Mouse (Mus musculus) kidney, postnatal 36 days (tissue): ENCODE results near the gene Bms1.

Experiments
- DNase-seq, 2 experiments: peaks; one replicate each; pipeline ENCODE4 v3.0.0; 2021 to 2022; ENCODE audit warnings: mixed read lengths in 2 of 2

Gene Bms1

DNA sequence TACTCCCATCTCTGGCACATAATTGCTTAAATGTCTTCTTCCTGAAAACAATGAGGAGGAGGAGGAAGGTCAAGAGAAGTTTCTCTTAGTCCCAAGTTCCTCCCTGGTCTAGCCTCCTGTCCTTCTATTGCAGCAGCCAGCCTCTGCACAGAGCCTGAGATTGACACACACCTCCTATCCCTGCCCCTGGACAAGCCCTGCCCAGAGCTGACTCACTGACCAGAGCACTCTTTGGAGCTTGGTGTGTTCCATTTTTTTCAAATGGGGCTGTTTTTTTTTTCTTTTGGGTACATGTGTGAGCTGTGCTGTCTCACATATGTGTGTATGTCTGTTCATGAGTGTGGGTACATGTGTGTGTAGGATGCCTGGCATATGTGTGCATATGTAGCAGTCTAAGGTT lies 53.5 kb downstream of the Bms1 start:
- DNase-seq, result no peak

DNA sequence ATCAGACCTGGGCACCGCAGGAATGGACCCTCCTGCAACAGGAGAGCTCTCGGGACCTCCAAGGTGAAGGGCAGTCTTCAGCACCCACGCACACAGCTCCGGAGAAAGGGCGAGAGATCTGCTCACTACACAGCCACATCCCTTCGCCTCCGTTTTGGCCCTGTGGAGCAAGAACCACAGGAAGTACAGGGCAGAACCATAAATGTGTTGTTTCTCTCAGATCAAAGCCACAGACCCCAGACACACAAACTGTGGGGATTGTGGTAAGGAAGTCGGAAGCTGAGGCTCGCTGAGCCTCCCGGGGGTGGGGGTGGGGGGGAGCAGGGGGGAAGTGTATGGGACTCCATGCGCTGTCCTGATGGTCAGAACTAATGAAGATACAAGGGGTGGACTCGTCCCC lies 68.9 kb downstream of the Bms1 start:
- DNase-seq, result no peak

DNA sequence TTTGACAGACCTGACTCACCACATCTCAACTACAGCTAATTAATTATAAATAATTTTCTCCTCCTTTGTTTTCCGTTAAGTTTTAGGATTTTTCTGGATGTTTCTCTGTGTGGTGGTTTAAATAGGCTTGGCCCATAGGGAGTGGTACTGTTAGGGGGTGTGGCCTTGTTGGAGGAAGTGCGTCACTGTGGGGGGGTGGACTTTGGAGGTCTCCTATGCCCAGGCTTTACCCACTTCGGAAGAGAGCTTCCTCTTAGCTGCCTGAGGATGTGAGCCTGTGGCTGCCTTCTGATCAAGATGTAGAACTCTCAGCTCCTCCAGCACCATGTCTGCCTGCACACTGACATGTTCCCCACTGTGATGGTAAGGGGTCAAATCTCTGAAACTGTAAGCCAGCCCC lies 71.1 kb downstream of the Bms1 start:
- DNase-seq, result no peak

DNA sequence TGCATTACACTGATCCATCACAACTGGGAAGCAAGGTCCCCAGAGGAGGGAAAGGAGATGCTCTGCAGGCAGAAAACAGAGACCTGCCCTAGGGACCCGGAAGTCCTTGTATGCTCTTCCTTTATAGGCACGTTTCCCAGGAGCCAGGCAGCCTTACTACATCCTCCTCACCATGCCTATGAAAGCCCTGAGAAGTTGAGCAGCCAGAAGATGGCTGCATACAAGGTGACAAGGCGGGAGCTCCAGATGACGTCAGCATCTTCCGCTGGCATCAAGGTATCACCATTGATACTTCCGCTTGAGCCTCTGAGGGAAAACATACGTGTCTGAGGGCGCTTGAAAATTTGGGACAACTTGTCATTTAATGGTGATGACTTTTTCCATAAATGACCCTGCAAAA lies 72.0 kb downstream of the Bms1 start:
- no peak for DNase-seq

DNA sequence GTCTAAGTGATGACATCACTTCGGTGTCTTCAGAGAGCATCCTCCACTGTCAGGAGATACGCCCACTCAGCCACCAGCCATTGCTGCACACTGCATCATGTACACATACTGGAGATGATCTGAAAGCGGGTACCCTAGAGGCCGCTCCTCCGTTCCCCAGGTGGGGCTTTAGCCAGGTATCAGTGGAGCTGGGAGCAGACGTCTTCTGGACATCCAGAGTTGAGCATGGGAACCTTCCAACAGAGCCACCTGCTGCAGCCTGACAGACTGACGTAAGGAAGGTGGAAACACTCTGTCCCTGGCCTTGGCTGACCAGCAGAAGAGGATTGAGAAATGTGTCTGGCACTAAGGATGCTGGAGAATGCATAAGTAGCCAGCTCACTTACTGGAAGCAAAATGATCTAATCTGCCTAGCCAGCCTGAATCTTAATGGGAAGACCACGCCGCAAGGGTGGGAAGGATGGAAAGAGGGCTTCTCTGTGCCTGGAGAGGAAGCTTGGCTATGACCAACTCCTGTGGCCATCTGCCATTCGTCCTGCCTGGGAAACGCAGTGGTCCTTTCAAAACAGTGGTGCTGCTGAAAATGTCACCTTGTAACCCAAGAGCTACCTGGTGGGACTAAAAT lies 77.3 kb downstream of the Bms1 start:
- no peak for DNase-seq

DNA sequence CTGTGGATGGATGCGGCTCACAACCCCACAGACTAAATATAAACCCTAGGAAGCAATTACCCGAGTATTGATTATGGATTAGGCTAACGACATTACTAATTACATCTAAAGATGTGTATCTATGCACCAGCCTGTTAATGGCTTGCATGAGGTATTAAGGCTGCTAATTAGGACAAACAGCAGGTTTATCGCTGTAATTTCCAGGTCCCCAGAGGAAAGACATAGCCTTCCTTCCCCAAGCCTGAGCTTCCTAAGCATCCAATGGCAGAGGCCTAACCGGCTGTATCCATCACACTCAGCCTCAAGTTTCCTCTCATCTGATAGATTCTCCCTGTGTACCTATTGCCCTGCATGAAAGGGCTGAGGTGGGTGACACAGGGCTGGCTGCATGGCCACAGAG lies 81.6 kb downstream of the Bms1 start:
- DNase-seq, result no peak

DNA sequence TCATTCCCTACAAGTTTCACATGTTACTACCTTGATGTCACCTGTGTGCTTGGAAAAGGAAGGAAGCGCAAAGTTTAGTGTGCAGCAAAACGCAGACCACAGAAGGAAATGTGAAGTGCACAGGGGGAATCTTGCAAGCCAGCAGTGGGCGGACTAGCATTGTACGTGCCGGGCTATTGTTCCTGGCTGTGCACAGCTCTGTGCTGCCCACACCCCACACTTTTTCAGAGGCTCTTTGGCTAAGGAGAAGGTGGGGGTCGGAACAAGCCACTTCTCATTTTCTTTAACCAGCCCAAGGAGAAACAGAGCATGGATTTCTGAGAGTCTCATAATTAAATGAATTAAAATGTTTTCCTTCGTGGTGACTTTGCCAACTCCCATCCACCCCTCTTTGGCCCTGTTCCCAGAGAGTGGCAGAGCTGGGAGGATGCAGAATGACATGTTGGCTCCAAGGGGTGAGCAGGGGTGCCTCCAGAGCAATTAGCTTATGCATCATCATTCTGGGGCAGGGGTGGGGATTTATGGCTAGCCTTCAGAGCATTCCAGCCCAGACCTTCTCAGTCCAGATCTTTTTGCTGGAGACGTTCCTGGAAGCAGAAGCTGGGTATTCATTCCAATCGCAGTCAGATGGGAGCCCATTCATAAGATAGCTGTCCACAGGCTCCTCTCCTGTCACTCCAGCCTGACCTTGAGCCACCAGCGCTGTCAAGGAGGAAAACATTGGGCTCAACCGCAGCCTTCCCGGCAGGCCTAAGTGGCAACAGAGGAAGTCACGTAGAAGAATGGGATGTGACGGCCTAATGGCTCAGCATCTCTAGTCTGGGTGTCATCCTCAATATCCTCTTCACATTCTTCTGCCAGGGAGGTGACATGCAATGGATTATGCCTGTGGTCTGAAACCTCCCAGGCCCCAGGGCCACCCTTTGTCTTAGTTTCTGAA lies 82.5 kb downstream of the Bms1 start:
- no peak for DNase-seq

DNA sequence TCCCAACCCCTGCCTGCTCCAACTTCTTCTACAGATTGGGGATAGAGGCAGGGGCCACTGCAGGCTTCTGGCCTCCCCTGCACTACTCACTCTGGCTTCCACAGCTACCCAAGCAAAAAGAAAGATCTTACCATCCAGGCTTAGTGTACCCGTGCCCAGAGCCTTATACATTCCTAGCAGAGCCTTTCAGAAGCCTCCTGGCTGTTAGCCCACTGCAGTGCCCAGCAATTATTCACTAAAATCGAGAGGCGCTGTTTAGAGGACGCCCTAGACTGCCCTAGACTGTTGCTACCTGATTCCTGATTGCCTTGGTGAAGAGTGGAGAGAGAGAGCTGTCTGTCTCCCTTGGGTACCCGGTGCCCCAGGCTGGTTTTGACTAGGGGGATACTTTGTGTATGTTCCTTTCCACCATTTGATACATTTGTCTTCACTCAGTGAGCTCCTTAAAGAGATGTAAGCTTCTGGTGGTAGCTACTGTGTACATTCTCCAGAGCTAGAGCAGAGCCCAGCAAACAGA lies 83.3 kb downstream of the Bms1 start:
- DNase-seq, result no peak

DNA sequence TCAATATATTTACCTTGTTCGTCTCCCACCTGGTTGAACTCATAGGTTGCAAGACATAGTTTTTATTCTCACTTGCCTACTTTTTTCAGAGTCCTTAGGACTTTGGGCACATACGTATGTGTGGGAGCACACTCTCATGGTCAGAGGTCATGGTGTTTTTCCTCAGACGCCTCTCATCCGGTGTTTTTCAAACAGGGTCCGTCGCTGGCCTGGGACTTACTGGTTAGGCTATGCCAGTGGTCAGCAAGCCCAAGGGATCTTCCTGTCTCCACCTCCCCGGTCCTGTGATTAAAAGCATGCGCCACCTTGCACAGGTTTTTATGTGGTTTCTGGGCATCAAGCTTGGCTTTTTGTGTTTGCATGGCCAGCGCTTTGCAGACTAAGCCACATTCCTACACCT lies 85.4 kb downstream of the Bms1 start:
- DNase-seq, result no peak
